In the genomic region with DNA sequence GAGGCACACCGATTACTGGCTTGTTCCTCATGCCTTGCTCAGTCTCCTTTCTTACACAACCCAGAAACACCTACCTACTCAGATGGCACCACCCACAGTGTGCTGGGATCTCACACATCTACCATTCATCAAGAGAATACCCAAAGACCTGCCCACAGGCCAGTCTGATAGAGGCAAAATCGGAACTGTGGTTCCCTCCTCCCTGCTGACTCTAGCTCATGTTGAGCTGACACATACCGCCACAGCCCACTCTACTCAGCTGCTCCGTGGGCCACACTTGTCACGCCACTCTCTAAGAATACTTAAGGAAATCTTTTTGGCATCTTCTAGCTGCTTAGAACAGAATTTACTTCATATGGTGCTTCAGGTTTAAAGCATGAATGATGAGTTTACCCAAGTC, we compare ENCODE assay signal across 18 mouse cellular contexts. TPM values are rescaled to one million over a fixed set of nuclear protein-coding genes. Genes with fewer than 3 reads are reported as not detected.
DNase-seq lines count a peak whose midpoint lies in the region.
"Had no signal": no experiment of that assay in that cellular context is flagged by ENCODE, and none has a peak within 500 bp of the region (broad histone marks: within the 10 kb centered on the region; RNA-seq: fewer than 3 reads in every experiment).

No protein-coding gene starts in this region.

- DNase-seq in left cerebral cortex, adult 18-20 months (ENCODE audit: low spot score in 2 of 2), result peak; percentile 57 to 78
- DNase-seq in left cerebral cortex, postnatal 4 days, result no peak
- peak; percentile 65 to 86 for DNase-seq in frontal cortex, postnatal 36 days (ENCODE audit: low spot score in 2 of 2)
- DNase-seq in right cerebral cortex, adult 2 months (ENCODE audit: low spot score in 2 of 2), result peak; percentile 74 to 82
- DNase-seq in c-Kit-positive CD71-positive TER-119-positive erythroid progenitor cells, embryonic 14.5 days (ENCODE audit: low spot score), result no peak
- no peak for DNase-seq in urinary bladder, postnatal 14 days (ENCODE audit: low spot score)
- DNase-seq in natural killer cell, adult 2 months (ENCODE audit: low spot score in 2 of 2), result no peak
- DNase-seq: adrenal gland, postnatal 36 days; cerebellum, adult 11-12 months; cerebellum, postnatal 10 days; gastrocnemius, postnatal 36 days; heart, adult 2 months; kidney, postnatal 25 days; liver; lung, postnatal 4 days; midbrain, embryonic 14.5 days; retina, postnatal 1 day; thymus, postnatal 14 days had no signal

- intact Hi-C loops in left cerebral cortex, postnatal 4 days (cut with DNase I), result loop anchor here (10.0 kb wide), 1 partner anchor 535 kb away; no protein-coding TSS in a partner anchor

RNA-seq across cellular contexts. Expression of a gene that starts 31.7 kb away (rescaled TPM):
- total RNA-seq in left cerebral cortex, adult 18-20 months (2021), result 10 to 100 TPM; 75.5 to 79.8 TPM
- total RNA-seq in left cerebral cortex, postnatal 4 days (2021), result 100 to 1,000 TPM; 105 to 116 TPM

Comparison
In these comparisons a context has a peak if more than half of its experiments do, and no peak if none do; other contexts are left out.
1. DNase-seq: peak in left cerebral cortex, adult 18-20 months (2 of 2), frontal cortex, postnatal 36 days (2 of 2) and right cerebral cortex, adult 2 months (2 of 2); none in left cerebral cortex, postnatal 4 days (single experiment), c-Kit-positive CD71-positive TER-119-positive erythroid progenitor cells, embryonic 14.5 days (single experiment), urinary bladder, postnatal 14 days (single experiment) and natural killer cell, adult 2 months (0 of 2).